Mouse (Mus musculus) kidney, adult 2 months (tissue): ENCODE measurements around the gene Prnd. TPM values are rescaled to one million over a fixed set of nuclear protein-coding genes. Genes with fewer than 3 reads are reported as not detected.

Source experiments
- DNase-seq: peaks from one replicate; pipeline ENCODE4 v3.0.0; 2021
- H3K27ac ChIP-seq: fragments of 200-500 bp; 2 replicates; pipeline ENCODE4 v1.5.1; 2012; ENCODE audit warnings: low read depth, low read length, control low read depth, inconsistent platforms; ENCODE audit not compliant: insufficient read depth
- H3K27me3 ChIP-seq: fragments of 200-500 bp; replicated peaks from 2 replicates; pipeline ENCODE4 v1.6.1; 2012; ENCODE audit warnings: mild to moderate bottlenecking, moderate library complexity, low read length, inconsistent platforms; ENCODE audit not compliant: control insufficient read depth, insufficient read depth
- H3K36me3 ChIP-seq: fragments of 200-500 bp; 2 replicates; pipeline ENCODE4 v1.6.1; 2012; ENCODE audit warnings: mild to moderate bottlenecking, moderate library complexity, low read length, inconsistent platforms; ENCODE audit not compliant: control insufficient read depth, insufficient read depth
- H3K4me1 ChIP-seq: fragments of 200-500 bp; 2 replicates; pipeline ENCODE4 v1.6.1; 2011; ENCODE audit warnings: low read length; ENCODE audit not compliant: control insufficient read depth, insufficient read depth
- H3K4me3 ChIP-seq: fragments of 200-500 bp; 2 replicates; pipeline ENCODE4 v1.5.1; 2011; ENCODE audit warnings: mild to moderate bottlenecking, low read depth, low read length, control low read depth; ENCODE audit not compliant: insufficient read depth
- CTCF ChIP-seq: fragments of 200-500 bp; conservative IDR thresholded peaks from 2 replicates; pipeline ENCODE4 v1.5.1; 2011; ENCODE audit warnings: low read depth, mild to moderate bottlenecking, control low read depth, low read length, moderate library complexity, mixed read lengths; ENCODE audit not compliant: insufficient read depth, insufficient read length
- POLR2A ChIP-seq: fragments of 200-500 bp; IDR thresholded peaks from one replicate; pipeline ENCODE4 v1.6.1; 2011; ENCODE audit warnings: low read depth, low read length, control low read depth
- WGBS: fragments of 180-500 bp; shearing (Covaris S2); methylation state at CpG from one replicate; pipeline ENCODE4 v1.1.7; 2018; 5-methylcytosine and 5-hydroxymethylcytosine counted together
- polyA plus RNA-seq: library from polyadenylated mRNA; depleted of rRNA; stranded (reverse); fragments of >200 nt; gene quantifications from 2 replicates; pipeline ENCODE4 v1.2.3, GENCODE M21; 2012

Prnd gene
- polyA plus RNA-seq, 1 experiment = 1.0 TPM

GRCm38 (mm10) chr2:131946351-131946750, 4.3 kb upstream of the Prnd start:
- Histone ChIP-seq H3K36me3 (no peaks in the 10 kb centered on the region), H3K4me1 (no peaks in the 10 kb centered on the region), H3K4me3 (no peak overlapping the region), H3K27me3 (no peaks in the 10 kb centered on the region), H3K27ac (no peak overlapping the region)
- TF ChIP-seq CTCF (no peak), POLR2A (no peak)
- DNase-seq = no peak
- WGBS = 89% methylated on average over 16 of the region's 16 CpGs

GRCm38 (mm10) chr2:131948156-131948555, 2.5 kb upstream of the Prnd start:
- Histone ChIP-seq H3K4me1 (no peaks in the 10 kb centered on the region), H3K4me3 (no peak overlapping the region), H3K36me3 (no peaks in the 10 kb centered on the region), H3K27ac (no peak overlapping the region), H3K27me3 (no peaks in the 10 kb centered on the region)
- 80% methylated on average over 3 of the region's 3 CpGs for WGBS
- DNase-seq = no peak
- no peak for TF ChIP-seq CTCF
- no peak for TF ChIP-seq POLR2A

- no peak for DNase-seq
Measured at GRCm38 (mm10) chr2:131948916-131949639, 1.6 kb upstream of the Prnd start.

GRCm38 (mm10) chr2:131949767-131950597, 679 bp upstream of the Prnd start:
- Histone ChIP-seq H3K4me3 (no peak overlapping the region), H3K27ac (no peak overlapping the region), H3K27me3 (no peaks in the 10 kb centered on the region), H3K4me1 (no peaks in the 10 kb centered on the region), H3K36me3 (no peaks in the 10 kb centered on the region)
- no peak for TF ChIP-seq POLR2A
- peak; percentile 58 for TF ChIP-seq CTCF
- peak; percentile 57 for DNase-seq
- 47% methylated on average over 9 of the region's 9 CpGs for WGBS

More at GRCm38 (mm10) chr2:131948916-131949639, 1.6 kb upstream of the Prnd start:
- no peak for TF ChIP-seq CTCF
- TF ChIP-seq POLR2A = no peak
- no peak overlapping the region for H3K4me3 ChIP-seq
- WGBS = 74% methylated on average over 11 of the region's 11 CpGs
- H3K4me1 ChIP-seq = no peaks in the 10 kb centered on the region
- no peak overlapping the region for H3K27ac ChIP-seq
- no peaks in the 10 kb centered on the region for H3K36me3 ChIP-seq
- H3K27me3 ChIP-seq = no peaks in the 10 kb centered on the region

GRCm38 (mm10) chr2:131952456-131952855, 1.8 kb downstream of the Prnd start:
- no peaks in the 10 kb centered on the region for H3K27me3 ChIP-seq
- 25% methylated on average over 2 of the region's 2 CpGs for WGBS
- no peaks in the 10 kb centered on the region for H3K36me3 ChIP-seq
- DNase-seq = peak; percentile 36
- no peak overlapping the region for H3K27ac ChIP-seq
- no peak for TF ChIP-seq POLR2A
- no peak for TF ChIP-seq CTCF
- no peaks in the 10 kb centered on the region for H3K4me1 ChIP-seq
- H3K4me3 ChIP-seq = no peak overlapping the region

- H3K36me3 ChIP-seq = no peaks in the 10 kb centered on the region
- peak overlapping the region; percentile 11; the same call in 1 of the 2 replicates for H3K4me3 ChIP-seq
- 14% methylated on average over 29 of the region's 29 CpGs for WGBS
- DNase-seq = peak; percentile 54
- no peaks in the 10 kb centered on the region for H3K27me3 ChIP-seq
- TF ChIP-seq CTCF = no peak
- TF ChIP-seq POLR2A = no peak
- H3K4me1 ChIP-seq = no peaks in the 10 kb centered on the region
- no peak overlapping the region for H3K27ac ChIP-seq
Measured at GRCm38 (mm10) chr2:131952961-131953538, 2.4 kb downstream of the Prnd start.

- Histone ChIP-seq H3K4me3 (no peak overlapping the region), H3K27ac (no peak overlapping the region), H3K27me3 (no peaks in the 10 kb centered on the region), H3K4me1 (no peaks in the 10 kb centered on the region), H3K36me3 (no peaks in the 10 kb centered on the region)
- 97% methylated on average over 4 of the region's 4 CpGs for WGBS
- no peak for DNase-seq
- TF ChIP-seq POLR2A = no peak
- TF ChIP-seq CTCF = no peak
Measured at GRCm38 (mm10) chr2:131953711-131954110, 3.0 kb downstream of the Prnd start.
